Mouse (Mus musculus): Measurements from ENCODE around the gene Iqcd.

- TF ChIP-seq CTCF (IDR thresholded peaks at IDR 0.05; ENCODE audit: low read depth): no peak
- no peak for TF ChIP-seq EP300 (IDR thresholded peaks at IDR 0.05; ENCODE audit: low read depth)
Observed at GRCm38 (mm10) chr5:120606590-120607200, 17.9 kb downstream of the Iqcd start.

Data from liver, embryonic 14.5 days (tissue).